Mouse (Mus musculus): ENCODE results near the gene D430042O09Rik.

The D430042O09Rik gene

GRCm38 (mm10) chr7:125740521-125740920 lies 32.8 kb downstream of the D430042O09Rik start:
- DNase-seq (ENCODE audit: low spot score): no peak

- DNase-seq (ENCODE audit: low spot score): no peak
Observed at GRCm38 (mm10) chr7:125741271-125741703, 33.6 kb downstream of the D430042O09Rik start.

GRCm38 (mm10) chr7:125744774-125745173 lies 37.1 kb downstream of the D430042O09Rik start:
- DNase-seq (ENCODE audit: low spot score): no peak

GRCm38 (mm10) chr7:125746621-125747315 lies 39.1 kb downstream of the D430042O09Rik start:
- DNase-seq (ENCODE audit: low spot score): no peak

- no peak for DNase-seq (ENCODE audit: low spot score)
Observed at GRCm38 (mm10) chr7:125747316-125747690, 39.6 kb downstream of the D430042O09Rik start.

- DNase-seq (ENCODE audit: low spot score): no peak
Observed at GRCm38 (mm10) chr7:125748186-125748585, 40.5 kb downstream of the D430042O09Rik start.

- DNase-seq (ENCODE audit: low spot score): no peak
Observed at GRCm38 (mm10) chr7:125752699-125753325, 45.1 kb downstream of the D430042O09Rik start.

GRCm38 (mm10) chr7:125753326-125753715 lies 45.6 kb downstream of the D430042O09Rik start:
- DNase-seq (ENCODE audit: low spot score): no peak

GRCm38 (mm10) chr7:125756806-125757205 lies 49.1 kb downstream of the D430042O09Rik start:
- no peak for DNase-seq (ENCODE audit: low spot score)

- no peak for DNase-seq (ENCODE audit: low spot score)
Observed at GRCm38 (mm10) chr7:125757896-125758623, 50.4 kb downstream of the D430042O09Rik start.

- DNase-seq (ENCODE audit: low spot score): no peak
Observed at GRCm38 (mm10) chr7:125762289-125762688, 54.6 kb downstream of the D430042O09Rik start.

GRCm38 (mm10) chr7:125762883-125763830 lies 55.5 kb downstream of the D430042O09Rik start:
- DNase-seq (ENCODE audit: low spot score): no peak

GRCm38 (mm10) chr7:125764373-125764772 lies 56.7 kb downstream of the D430042O09Rik start:
- no peak for DNase-seq (ENCODE audit: low spot score)

GRCm38 (mm10) chr7:125766976-125767831 lies 59.5 kb downstream of the D430042O09Rik start:
- DNase-seq (ENCODE audit: low spot score): no peak

- no peak for DNase-seq (ENCODE audit: low spot score)
Observed at GRCm38 (mm10) chr7:125772961-125773571, 65.4 kb downstream of the D430042O09Rik start.

- DNase-seq (ENCODE audit: low spot score): no peak
Observed at GRCm38 (mm10) chr7:125783206-125783605, 75.5 kb downstream of the D430042O09Rik start.

GRCm38 (mm10) chr7:125786105-125786504 lies 78.4 kb downstream of the D430042O09Rik start:
- DNase-seq (ENCODE audit: low spot score): no peak

GRCm38 (mm10) chr7:125787046-125787445 lies 79.4 kb downstream of the D430042O09Rik start:
- DNase-seq (ENCODE audit: low spot score): no peak

- no peak for DNase-seq (ENCODE audit: low spot score)
Observed at GRCm38 (mm10) chr7:125790039-125790438, 82.4 kb downstream of the D430042O09Rik start.

GRCm38 (mm10) chr7:125806571-125806970 lies 98.9 kb downstream of the D430042O09Rik start:
- no peak for DNase-seq (ENCODE audit: low spot score)
